Mouse (Mus musculus) MEL (cell line): Measurements from ENCODE around the gene Fgfr1op2.

Experiments
- CTCF ChIP-seq, 3 experiments: IDR thresholded peaks in 2 of 3; conservative IDR thresholded peaks in 1 of 3; 2 replicates each; pipeline ENCODE4 v1.5.1; 2011 to 2012; ENCODE audit warnings: low read length in 3 of 3, low read depth in 2 of 3, mild to moderate bottlenecking in 2 of 3, improper control_type of control experiment in 1 of 3, inconsistent platforms in 1 of 3, mixed read lengths in 1 of 3, moderate library complexity in 1 of 3; ENCODE audit not compliant: control insufficient read depth in 1 of 3, insufficient read depth in 1 of 3, poor library complexity in 1 of 3, severe bottlenecking in 1 of 3
- ELF1 ChIP-seq: IDR thresholded peaks from 2 replicates; pipeline ENCODE4 v1.6.1; 2014; ENCODE audit warnings: low read depth, mild to moderate bottlenecking, inconsistent platforms, low read length, improper control_type of control experiment, moderate library complexity
- HCFC1 ChIP-seq: IDR thresholded peaks from 2 replicates; pipeline ENCODE4 v1.6.1; 2012; ENCODE audit warnings: low read depth, mild to moderate bottlenecking, inconsistent platforms, low read length, improper control_type of control experiment, moderate library complexity
- MAZ ChIP-seq: IDR thresholded peaks from 2 replicates; pipeline ENCODE4 v1.6.1; 2012; ENCODE audit warnings: low read depth, mild to moderate bottlenecking, inconsistent platforms, low read length, improper control_type of control experiment
- MXI1 ChIP-seq: IDR thresholded peaks from 2 replicates; pipeline ENCODE4 v1.6.1; 2011; ENCODE audit warnings: mild to moderate bottlenecking, low read depth, low read length, improper control_type of control experiment
- MYC ChIP-seq: IDR thresholded peaks from 2 replicates; pipeline ENCODE4 v1.6.1; 2011; ENCODE audit warnings: low read depth, mild to moderate bottlenecking, low read length, improper control_type of control experiment, moderate library complexity
- POLR2A ChIP-seq, 2 experiments: IDR thresholded peaks; 2 replicates each; pipeline ENCODE4 v1.6.1; 2011 to 2012; ENCODE audit warnings: low read length in 2 of 2, mild to moderate bottlenecking in 2 of 2, control low read depth in 1 of 2, improper control_type of control experiment in 1 of 2, low read depth in 1 of 2, moderate library complexity in 1 of 2; ENCODE audit not compliant: control insufficient read depth in 1 of 2, insufficient read depth in 1 of 2, poor library complexity in 1 of 2
- SMC3 ChIP-seq: IDR thresholded peaks from 2 replicates; pipeline ENCODE4 v1.6.1; 2011; ENCODE audit warnings: low read depth, low read length, improper control_type of control experiment
- ZKSCAN1 ChIP-seq: IDR thresholded peaks from 2 replicates; pipeline ENCODE4 v1.6.1; 2012; ENCODE audit warnings: low read depth, mild to moderate bottlenecking, inconsistent platforms, low read length, improper control_type of control experiment, moderate library complexity

DNA sequence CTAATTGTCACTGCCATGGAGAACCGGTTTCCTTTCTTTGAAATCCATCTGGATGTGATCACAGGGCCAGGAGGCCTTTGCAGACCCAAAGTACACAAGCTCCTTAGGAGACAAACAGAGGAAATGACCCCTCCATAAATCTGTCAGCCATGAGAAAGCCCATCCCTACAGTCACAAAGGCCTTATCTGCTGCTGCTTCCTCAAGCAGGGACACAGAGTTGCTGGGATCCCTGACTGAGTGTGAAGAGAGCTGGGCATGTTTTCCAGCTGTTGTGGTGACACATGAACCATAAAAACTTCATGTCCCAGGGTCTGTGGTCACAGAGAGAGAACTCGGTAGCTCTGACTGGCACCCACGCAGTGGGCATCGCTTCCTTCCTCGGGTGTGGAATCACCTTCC is 46.2 kb upstream of the Fgfr1op2 start:
- TF ChIP-seq ZKSCAN1 (no peak), POLR2A (IDR thresholded peaks at IDR 0.05; ENCODE audit: control insufficient read depth in 1 of 2, insufficient read depth in 1 of 2, low read depth in 1 of 2, low read length in 2 of 2, poor library complexity in 1 of 2) (no peak), CTCF (IDR thresholded peaks at IDR 0.05 in 2 of 3, conservative IDR thresholded peaks at IDR 0.05 in 1 of 3; ENCODE audit: control insufficient read depth in 1 of 3, insufficient read depth in 1 of 3, low read depth in 2 of 3, low read length in 3 of 3, poor library complexity in 1 of 3, severe bottlenecking in 1 of 3) (no peak), MAZ (no peak), MXI1 (no peak), HCFC1 (no peak), MYC (no peak), ELF1 (no peak), SMC3 (no peak)
